Mouse (Mus musculus) ES-E14 (cell line): ENCODE results near the gene Olfr651. TPM values are rescaled to one million over a fixed set of nuclear protein-coding genes. Genes with fewer than 3 reads are reported as not detected.

ENCODE experiments used
- DNase-seq: peaks from one replicate; pipeline ENCODE4 v3.0.0-alpha.2; 2013; ENCODE audit warnings: low read depth, low spot score
- H3K27ac ChIP-seq: 2 replicates; pipeline ENCODE4 v1.5.1; 2012; ENCODE audit warnings: low read depth, mild to moderate bottlenecking, low read length, moderate library complexity, mixed read lengths; ENCODE audit not compliant: poor library complexity, insufficient read depth, severe bottlenecking
- H3K36me3 ChIP-seq: 2 replicates; pipeline ENCODE4 v1.6.1; 2012; ENCODE audit warnings: mild to moderate bottlenecking, low read length, moderate library complexity, mixed read lengths; ENCODE audit not compliant: control insufficient read depth, poor library complexity, insufficient read depth, severe bottlenecking
- H3K4me1 ChIP-seq, 2 experiments: fragments of 150-350 bp in 1 of 2; sonication (generic) in 1 of 2; 2 replicates each; pipeline ENCODE4 v1.6.1; 2012; ENCODE audit warnings: low read length in 2 of 2, mild to moderate bottlenecking in 1 of 2, mixed read lengths in 1 of 2; ENCODE audit not compliant: control insufficient read depth in 2 of 2, insufficient read depth in 2 of 2, poor library complexity in 1 of 2
- H3K4me3 ChIP-seq, 2 experiments: fragments of 150-350 bp in 1 of 2; sonication (generic) in 1 of 2; 2 replicates each; pipeline ENCODE4 v1.5.1; 2012; ENCODE audit warnings: low read length in 2 of 2, low read depth in 1 of 2, mild to moderate bottlenecking in 1 of 2, mixed read lengths in 1 of 2; ENCODE audit not compliant: insufficient read depth in 1 of 2, poor library complexity in 1 of 2, severe bottlenecking in 1 of 2
- H3K9ac ChIP-seq: 2 replicates; pipeline ENCODE4 v1.6.1; 2012; ENCODE audit warnings: low read depth, mild to moderate bottlenecking, low read length, mixed read lengths; ENCODE audit not compliant: poor library complexity, insufficient read depth, severe bottlenecking
- H3K9me3 ChIP-seq: fragments of 150-350 bp; sonication (generic); 2 replicates; pipeline ENCODE4 v1.6.1; 2012; ENCODE audit warnings: low read depth, mild to moderate bottlenecking, low read length; ENCODE audit not compliant: control insufficient read depth, insufficient read depth
- CHD2 ChIP-seq: IDR thresholded peaks from 2 replicates; pipeline ENCODE4 v1.6.1; 2014; ENCODE audit warnings: mild to moderate bottlenecking, low read depth, low read length, inconsistent platforms
- HCFC1 ChIP-seq: IDR thresholded peaks from 2 replicates; pipeline ENCODE4 v1.6.1; 2012; ENCODE audit warnings: low read length, inconsistent platforms, borderline replicate concordance; ENCODE audit not compliant: insufficient read depth
- MAFK ChIP-seq: IDR thresholded peaks from 2 replicates; pipeline ENCODE4 v1.6.1; 2014; ENCODE audit warnings: mild to moderate bottlenecking, low read depth, low read length, inconsistent platforms; ENCODE audit not compliant: insufficient read depth
- ZC3H11A ChIP-seq: IDR thresholded peaks from 2 replicates; pipeline ENCODE4 v1.6.1; 2012; ENCODE audit warnings: low read depth, mild to moderate bottlenecking, inconsistent platforms, low read length, borderline replicate concordance
- ZNF384 ChIP-seq: IDR thresholded peaks from 2 replicates; pipeline ENCODE4 v1.6.1; 2012; ENCODE audit warnings: low read depth, low read length, inconsistent platforms
- in situ Hi-C, 2 experiments: fragments of 600-800 bp; cut with MboI; formaldehyde crosslinking; loops; one replicate each; pipeline ENCODE4 v1.15.1; 2025; ENCODE audit warnings: low sequenced_read_pairs in 2 of 2, inconsistent platforms in 1 of 2; ENCODE audit not compliant: unreplicated experiment in 2 of 2
- total RNA-seq: library from RNA; depleted of rRNA; stranded (reverse); fragments of 300-350 nt; gene quantifications from 2 replicates; pipeline ENCODE4 v1.2.3, GENCODE M21; 2012; rRNA removed

Olfr651 gene
- total RNA-seq, 1 experiment = not detected

DNA sequence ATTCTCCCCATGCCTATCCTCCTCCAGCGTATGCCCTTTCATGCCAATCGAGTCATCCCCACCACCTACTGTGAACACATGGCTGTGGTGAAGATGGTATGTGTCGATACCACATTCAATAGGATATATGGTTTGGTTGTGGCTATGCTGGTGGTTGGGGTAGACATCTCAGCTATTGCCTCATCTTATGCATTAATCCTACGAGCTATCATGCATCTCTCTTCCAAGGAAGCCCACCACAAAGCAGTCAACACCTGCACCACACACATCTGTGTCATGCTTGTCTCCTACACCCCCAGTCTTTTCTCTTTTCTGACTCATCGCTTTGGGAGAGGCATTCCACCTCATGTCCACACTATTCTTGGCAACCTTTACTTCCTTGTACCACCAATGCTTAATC, 38.3 kb downstream of the Olfr651 start:
- Histone ChIP-seq H3K36me3 (no peaks in the 10 kb centered on the region), H3K9ac (no peak overlapping the region), H3K9me3 (no peaks in the 10 kb centered on the region), H3K4me3 (no peak overlapping the region), H3K27ac (no peak overlapping the region), H3K4me1 (no peaks in the 10 kb centered on the region)
- in situ Hi-C loops = no loop called here
- TF ChIP-seq CHD2 = no peak
- no peak for TF ChIP-seq ZC3H11A
- TF ChIP-seq ZNF384 = no peak
- no peak for TF ChIP-seq HCFC1
- TF ChIP-seq MAFK = no peak
- DNase-seq = no peak

DNA sequence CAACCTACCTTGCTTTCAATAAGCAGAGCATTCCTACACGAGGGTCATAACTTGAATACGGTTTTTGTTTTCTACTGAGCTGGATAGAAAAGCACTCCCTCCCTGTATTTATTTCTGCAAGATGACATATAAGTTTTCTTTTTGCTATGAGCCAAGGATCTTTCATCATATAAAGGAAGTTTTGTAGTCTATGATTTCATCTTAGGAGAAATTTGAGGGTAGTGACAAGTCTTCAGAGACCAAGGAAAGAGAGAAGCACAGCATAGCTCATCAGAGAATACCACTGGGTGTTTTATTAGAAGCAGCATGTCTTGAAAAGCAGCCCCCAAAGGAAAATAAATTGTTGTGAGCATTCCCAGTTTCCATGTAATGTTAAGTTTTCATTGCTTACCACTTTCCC, 51.7 kb downstream of the Olfr651 start, which contains the start of gene Olfr655:
Olfr655 (minus strand) TSS at position 101 of the 400 bp plus-strand sequence.
- Histone ChIP-seq H3K4me3 (no peak within 1 kb of the TSS), H3K4me1 (no peaks in the 10 kb centered on the region), H3K9ac (no peak within 1 kb of the TSS), H3K36me3 (no peaks in the 10 kb centered on the region), H3K9me3 (no peaks in the 10 kb centered on the region), H3K27ac (no peak within 1 kb of the TSS)
- no peak for DNase-seq
- TF ChIP-seq ZNF384 = no peak
- no peak for TF ChIP-seq ZC3H11A
- TF ChIP-seq HCFC1 = no peak
- TF ChIP-seq CHD2 = no peak
- no peak for TF ChIP-seq MAFK
- in situ Hi-C loops = loop anchor here in 1 of 2 experiments (25.0 kb wide), 1 partner anchor 414 kb away; the partner anchor contains the start of genes Olfr648 and Olfr649

DNA sequence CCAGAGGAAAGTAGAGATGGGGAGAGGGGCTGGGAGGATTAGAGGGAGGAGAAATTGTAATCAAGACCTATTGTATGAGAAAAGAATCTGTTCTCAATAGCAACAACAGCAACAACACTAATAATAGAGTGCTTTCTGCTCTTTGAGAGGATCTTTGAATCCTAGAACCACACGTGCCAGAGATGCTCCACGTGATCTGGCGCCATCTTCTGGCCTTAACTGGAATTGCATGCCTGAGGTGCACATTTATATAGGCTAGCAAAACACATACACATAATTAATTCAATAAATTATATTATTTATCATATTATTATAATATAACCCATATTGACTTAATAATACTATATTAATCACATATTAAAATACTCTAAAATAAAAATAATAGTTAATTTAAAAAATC, 53.2 kb downstream of the Olfr651 start:
- no peak overlapping the region for H3K4me3 ChIP-seq
- no peaks in the 10 kb centered on the region for H3K9me3 ChIP-seq
- DNase-seq = peak; percentile 40
- TF ChIP-seq MAFK (no peak), ZC3H11A (peak; percentile 72; the same call in 1 of the 2 replicates), ZNF384 (no peak), CHD2 (no peak), HCFC1 (no peak)
- no peak overlapping the region for H3K27ac ChIP-seq
- H3K4me1 ChIP-seq = no peaks in the 10 kb centered on the region
- no peaks in the 10 kb centered on the region for H3K36me3 ChIP-seq
- no peak overlapping the region for H3K9ac ChIP-seq
- in situ Hi-C loops = loop anchor here in 1 of 2 experiments (25.0 kb wide), 1 partner anchor 416 kb away; the partner anchor contains the start of genes Olfr648 and Olfr649

Other genes starting within 250 kb of the Olfr651 start
- not detected in 2 replicates for gene Trim12a, start 234.7 kb upstream of the Olfr651 start, total RNA-seq
- gene Trim34b, start 220.7 kb upstream of the Olfr651 start, total RNA-seq = 0.94 and 1.0 TPM in 2 replicates
- gene Trim12c, start 196.8 kb upstream of the Olfr651 start, total RNA-seq = 2.5 and 2.9 TPM in 2 replicates
- gene Trim30b, start 180.2 kb upstream of the Olfr651 start, total RNA-seq = not detected in 2 replicates
- gene Trim30c, start 149.3 kb upstream of the Olfr651 start, total RNA-seq = not detected in 2 replicates
- gene Trim30a, start 84.9 kb upstream of the Olfr651 start, total RNA-seq = 0.36 TPM in 1 of 2 replicates, not detected in the other
- gene Trim30d, start 42.3 kb upstream of the Olfr651 start, total RNA-seq = 0.11 and 0.13 TPM in 2 replicates
- gene Olfr652, start 10.8 kb downstream of the Olfr651 start, total RNA-seq = not detected in 2 replicates
- not detected in 2 replicates for gene Olfr653, start 27.2 kb downstream of the Olfr651 start, total RNA-seq
- not detected in 2 replicates for gene Olfr654, start 36.9 kb downstream of the Olfr651 start, total RNA-seq
- gene Olfr655, start 51.6 kb downstream of the Olfr651 start, total RNA-seq = not detected in 2 replicates
- gene Olfr656, start 63.8 kb downstream of the Olfr651 start, total RNA-seq = not detected in 2 replicates
- gene Olfr657, start 74.7 kb downstream of the Olfr651 start, total RNA-seq = not detected in 2 replicates
- gene Olfr658, start 97.2 kb downstream of the Olfr651 start, total RNA-seq = 0.04 TPM in 1 of 2 replicates, not detected in the other
- gene Olfr659, start 116.6 kb downstream of the Olfr651 start, total RNA-seq = not detected in 2 replicates
- not detected in 2 replicates for gene Olfr661, start 136.4 kb downstream of the Olfr651 start, total RNA-seq
- 6.5 and 10.5 TPM in 2 replicates for gene Usp17le, start 227.3 kb downstream of the Olfr651 start, total RNA-seq